Comparison of ENCODE assay signal across 8 mouse cellular contexts in the genomic region with DNA sequence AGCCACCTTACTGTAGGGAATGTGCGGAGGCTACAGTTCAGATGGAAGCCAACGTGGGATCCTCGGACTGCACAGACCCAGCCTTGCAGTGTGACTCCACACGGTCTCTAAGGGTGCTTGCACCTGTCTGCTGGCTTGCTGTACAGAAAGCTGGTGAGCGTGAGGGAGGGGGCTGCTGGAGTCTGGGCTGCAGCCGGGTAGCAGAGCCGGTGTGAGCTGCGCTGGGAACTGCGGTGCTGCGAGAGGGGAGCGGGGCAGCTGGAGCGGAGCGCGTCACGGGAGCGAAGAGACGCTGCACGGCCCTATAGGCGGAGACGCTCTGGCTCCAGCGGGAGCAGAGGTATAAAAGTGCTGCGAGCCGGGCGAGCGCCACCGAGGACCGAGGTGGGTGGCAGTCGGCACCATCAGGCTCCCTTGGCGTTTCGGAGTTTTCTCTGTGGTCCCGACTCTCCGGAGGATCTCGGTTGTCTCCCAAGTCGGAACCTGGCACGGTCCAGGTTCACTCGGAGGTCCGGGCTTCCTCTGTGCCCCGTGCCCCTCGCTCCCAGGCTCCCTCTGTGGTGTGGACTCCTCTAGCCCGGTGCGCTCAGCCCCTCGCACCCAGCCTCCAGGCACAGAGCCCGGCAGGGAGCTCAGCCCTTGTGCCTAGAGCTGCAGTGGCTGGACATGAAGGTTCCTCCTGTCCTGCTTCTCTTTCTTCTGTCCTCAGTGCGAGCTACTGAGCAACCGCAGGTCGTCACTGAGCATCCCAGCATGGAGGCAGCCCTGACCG. TPM values are rescaled to one million over a fixed set of nuclear protein-coding genes. Genes with fewer than 3 reads are reported as not detected.
DNase-seq lines count a peak whose midpoint lies in the region; ATAC-seq lines count a peak whose summit lies in the region.

A gene (plus strand): TSS at position 343 of the 772 bp plus-strand sequence.

- peak within 1 kb of the TSS; percentile 76 for H3K4me2 ChIP-seq in heart, embryonic 15.5 days
- peak within 1 kb of the TSS; percentile 96 for H3K4me2 ChIP-seq in midbrain, embryonic 12.5 days (replicated peaks)

- DNase-seq in kidney, postnatal 14 days, result peak; percentile 14
- no peak for DNase-seq in kidney, adult 9 months
- DNase-seq in left cerebral cortex, adult 11 months (ENCODE audit: low spot score), result peak; percentile 62
- peak; percentile 18 to 20 for DNase-seq in thymus, adult 18-20 months

- WGBS in heart, embryonic 15.5 days, result 2% methylated on average over 47 of the region's 47 CpGs
- WGBS in midbrain, embryonic 12.5 days, result 2% methylated on average over 46 of the region's 47 CpGs

- H3K9ac ChIP-seq in heart, embryonic 15.5 days, result peak within 1 kb of the TSS; percentile 18; the same call in 1 of the 2 replicates
- H3K9ac ChIP-seq in midbrain, embryonic 12.5 days (replicated peaks), result peak within 1 kb of the TSS; percentile 58

- no peak within 1 kb of the TSS for H3K27ac ChIP-seq in heart, embryonic 15.5 days
- H3K27ac ChIP-seq in midbrain, embryonic 12.5 days (replicated peaks), result no peak within 1 kb of the TSS

- peaks cover 81% of the 10 kb centered on the region for H3K27me3 ChIP-seq in heart, embryonic 15.5 days
- H3K27me3 ChIP-seq in midbrain, embryonic 12.5 days, result peaks cover 48% of the 10 kb centered on the region

- no peaks in the 10 kb centered on the region for H3K36me3 ChIP-seq in heart, embryonic 15.5 days
- no peaks in the 10 kb centered on the region for H3K36me3 ChIP-seq in midbrain, embryonic 12.5 days

- ATAC-seq in common myeloid progenitor, adult 5-6 weeks (replicated peaks; ENCODE audit: low read depth, poor library complexity, severe bottlenecking), result peak; percentile 71
- peak; percentile 66 for ATAC-seq in heart, embryonic 15.5 days (replicated peaks; ENCODE audit: insufficient number of reproducible peaks, insufficient read depth, low FRiP score, low read depth)
- peak; percentile 93 for ATAC-seq in midbrain, embryonic 12.5 days (ENCODE audit: low FRiP score, low read depth)
- no peak for ATAC-seq in erythroid progenitor cell, adult 5-6 weeks (replicated peaks; ENCODE audit: low FRiP score, poor library complexity, severe bottlenecking)

- peaks cover 7% of the 10 kb centered on the region for H3K4me1 ChIP-seq in heart, embryonic 15.5 days (replicated peaks)
- peaks cover 10% of the 10 kb centered on the region for H3K4me1 ChIP-seq in midbrain, embryonic 12.5 days

- peak within 1 kb of the TSS; percentile 39 for H3K4me3 ChIP-seq in heart, embryonic 15.5 days
- H3K4me3 ChIP-seq in midbrain, embryonic 12.5 days, result peak within 1 kb of the TSS; percentile 52

- no peaks in the 10 kb centered on the region for H3K9me3 ChIP-seq in heart, embryonic 15.5 days (replicated peaks)
- H3K9me3 ChIP-seq in midbrain, embryonic 12.5 days, result no peaks in the 10 kb centered on the region

RNA-seq across cellular contexts. Expression of the gene that starts here (rescaled TPM):
- total RNA-seq in common myeloid progenitor, adult 5-6 weeks (2017), result not detected in 2 replicates
- 0.26 and 2.3 TPM in 2 replicates for polyA plus RNA-seq in heart, embryonic 15.5 days (2015; fragmentation: Nextera tagmentation; extraction: Ambion mirVana)
- 0.71 and 1.5 TPM in 2 replicates for polyA plus RNA-seq in midbrain, embryonic 12.5 days (2016; fragmentation: Nextera tagmentation; extraction: Ambion mirVana)
- not detected in 2 replicates for total RNA-seq in erythroid progenitor cell, adult 5-6 weeks (2015; ENCODE audit: low replicate concordance)
- 0.64 TPM in 1 of 2 replicates, not detected in the other for total RNA-seq in erythroid progenitor cell, adult 5-6 weeks (2017; ENCODE audit: low replicate concordance)

Comparison
In these comparisons a context has a peak if more than half of its experiments do, and no peak if none do; other contexts are left out.
1. Peak in ATAC-seq in common myeloid progenitor, adult 5-6 weeks; RNA of the gene not detected or under 1 TPM.